Mouse (Mus musculus) left cerebral cortex, adult 8-10 months (tissue): ENCODE results near the gene Atxn7l3. TPM values are rescaled to one million over a fixed set of nuclear protein-coding genes. Genes with fewer than 3 reads are reported as not detected.

ENCODE experiments used
- DNase-seq, 2 experiments: peaks; one replicate each; pipeline ENCODE4 v3.0.0; 2022; ENCODE audit warnings: low spot score in 2 of 2
- total RNA-seq, 4 experiments: library from RNA; stranded (reverse); gene quantifications; 2 replicates each; pipeline ENCODE4 v1.2.4; 2022

Atxn7l3 gene
- total RNA-seq: 100 to 1,000 TPM; 202 to 218 (median 208) TPM

DNA sequence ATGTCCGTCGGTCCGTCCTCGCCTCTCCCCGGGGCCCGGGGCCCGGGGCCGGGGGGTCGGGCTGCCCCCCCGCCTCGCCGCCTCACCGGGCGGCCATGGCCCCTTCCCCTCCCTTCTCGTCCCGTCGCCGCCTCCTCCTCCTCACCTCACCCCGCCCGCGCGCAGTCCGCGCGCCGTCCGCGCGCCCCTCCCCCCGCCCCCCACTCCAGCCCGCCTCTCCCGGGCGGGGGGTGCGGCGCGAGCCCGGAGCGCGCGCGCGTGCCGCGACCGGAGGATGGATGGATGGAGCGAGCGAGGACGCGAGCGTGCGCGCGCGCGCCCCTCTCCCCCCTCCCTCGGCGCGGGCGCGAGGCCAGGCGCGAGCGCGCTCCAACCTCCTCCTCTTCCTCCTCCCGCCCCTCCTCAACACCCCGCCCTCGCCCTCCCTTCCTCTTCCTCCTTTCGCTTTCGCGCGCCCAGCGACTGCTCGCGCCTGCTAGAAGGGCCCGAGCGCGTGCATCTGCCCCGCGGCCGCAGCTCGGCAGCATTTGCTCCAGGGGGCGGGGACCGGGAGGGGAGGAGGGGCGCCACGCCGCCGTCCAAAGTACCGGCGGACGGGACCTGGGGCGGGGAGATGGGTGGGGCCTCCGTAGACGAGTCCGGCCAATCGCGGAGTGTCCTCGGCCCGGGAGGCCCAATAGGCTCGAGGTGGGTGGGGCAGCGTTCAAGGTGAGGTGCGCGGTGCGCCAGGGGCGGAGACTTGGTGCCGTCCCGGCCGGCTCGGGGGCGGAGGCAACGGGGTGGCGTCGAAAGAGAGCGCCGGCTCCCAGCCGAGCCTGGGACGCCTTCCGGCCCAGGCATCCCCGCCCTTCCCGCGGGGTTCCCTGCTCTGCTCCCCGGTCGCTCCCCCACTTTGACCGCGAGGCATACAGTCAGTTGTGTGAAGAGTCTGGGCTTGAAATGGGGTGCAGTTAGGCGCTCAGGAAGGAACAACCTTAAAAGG, at the start of gene Atxn7l3:
Atxn7l3 (minus strand) TSS at position 141 of the 982 bp plus-strand sequence.
- DNase-seq: peak; percentile 85 to 99

DNA sequence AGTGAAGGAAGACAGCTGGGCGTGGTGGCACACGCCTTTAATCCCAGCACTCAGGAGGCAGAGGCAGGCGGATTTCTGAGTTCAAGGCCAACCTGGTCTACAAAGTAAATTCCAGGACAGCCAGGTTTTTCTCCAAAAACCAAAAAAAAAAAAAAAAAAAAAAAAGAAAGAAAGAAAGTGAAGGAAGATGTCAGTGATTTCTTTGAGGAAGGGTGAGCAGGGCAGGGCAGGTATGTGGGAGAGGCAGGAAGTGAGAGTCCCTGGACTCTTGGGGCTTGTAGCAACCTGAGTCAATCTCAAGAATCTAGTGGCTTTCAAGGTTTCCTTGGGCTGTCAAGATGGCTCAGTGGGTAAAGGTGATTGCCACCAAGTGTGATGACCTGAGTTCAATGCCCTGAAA, 48.0 kb upstream of the Atxn7l3 start:
- no peak for DNase-seq

DNA sequence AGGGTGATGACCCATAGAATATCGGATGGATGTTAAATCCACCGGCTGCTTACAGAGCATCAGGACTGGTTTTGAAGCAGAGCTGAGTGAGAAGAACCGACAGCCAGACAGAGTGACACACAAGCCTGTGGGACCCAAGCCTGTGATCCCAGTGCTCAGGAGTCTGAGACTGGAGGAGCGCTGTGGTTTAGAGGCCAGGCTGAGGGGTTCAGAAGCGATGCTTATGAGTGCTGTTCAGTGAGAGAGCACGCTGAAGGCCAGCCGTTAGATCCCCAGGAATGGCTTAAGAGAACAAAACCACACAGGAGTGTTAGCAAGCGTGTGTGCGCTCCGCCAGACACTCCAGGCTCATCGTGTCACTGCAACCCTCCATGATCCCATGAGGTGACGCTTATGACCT, 46.3 kb upstream of the Atxn7l3 start:
- DNase-seq: no peak

DNA sequence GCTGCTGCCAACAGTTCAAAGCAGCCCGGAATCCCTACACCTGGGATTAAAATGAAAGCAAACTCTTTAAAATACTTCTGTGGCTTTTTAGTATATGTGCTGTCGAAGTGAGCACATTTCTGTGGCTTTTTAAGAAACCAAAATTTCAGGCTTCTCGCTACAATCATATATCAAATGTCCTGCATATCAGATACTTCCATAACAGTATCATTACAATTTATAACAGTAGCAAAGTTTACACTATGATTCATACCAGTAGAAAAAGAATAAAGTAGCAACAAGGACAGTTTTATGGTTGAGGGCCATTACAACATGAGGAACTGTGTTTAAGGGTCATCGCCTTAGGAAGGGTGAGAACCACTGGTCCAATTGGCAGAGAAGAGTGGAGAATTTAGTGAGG, 44.7 kb upstream of the Atxn7l3 start:
- DNase-seq: no peak

DNA sequence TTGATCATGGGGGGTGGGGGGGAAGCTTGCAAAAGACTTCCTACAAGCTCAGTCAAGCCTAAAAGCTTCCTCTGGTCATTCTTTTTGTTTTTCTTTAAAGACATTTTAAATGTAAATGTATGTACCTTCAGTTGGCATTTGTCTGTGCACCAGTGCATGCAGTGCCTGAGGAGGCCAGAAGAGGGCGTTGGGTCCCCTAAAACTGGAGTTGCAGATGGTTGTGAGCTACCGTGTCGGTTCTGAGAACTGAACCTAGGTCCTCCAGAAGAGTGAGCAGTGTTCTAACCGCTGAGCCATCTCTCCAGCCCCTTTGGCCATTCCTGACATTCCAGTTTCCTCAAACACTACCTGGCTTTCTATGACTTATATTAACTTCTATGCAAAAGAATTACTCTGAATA, 43.2 kb upstream of the Atxn7l3 start:
- no peak for DNase-seq

DNA sequence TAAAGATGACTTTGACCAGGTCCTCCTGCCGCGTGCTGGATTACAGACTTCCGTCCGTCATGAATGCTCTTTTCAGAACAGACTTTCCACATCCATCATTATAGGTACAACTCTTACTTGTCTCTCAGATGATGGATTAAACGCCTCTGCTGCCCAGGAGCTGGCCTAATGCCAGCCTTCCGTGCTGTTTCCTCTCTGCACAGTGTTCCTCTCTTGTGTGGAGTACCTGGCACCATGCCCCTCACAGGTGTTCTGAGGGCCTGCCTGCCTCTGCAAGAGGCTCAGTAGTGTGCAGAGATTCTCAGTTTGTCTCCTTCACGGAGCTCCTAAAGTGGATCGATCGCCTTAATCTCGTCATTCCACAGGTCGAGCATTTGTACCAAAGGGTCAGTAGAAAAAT, 42.8 kb upstream of the Atxn7l3 start:
- DNase-seq: no peak

DNA sequence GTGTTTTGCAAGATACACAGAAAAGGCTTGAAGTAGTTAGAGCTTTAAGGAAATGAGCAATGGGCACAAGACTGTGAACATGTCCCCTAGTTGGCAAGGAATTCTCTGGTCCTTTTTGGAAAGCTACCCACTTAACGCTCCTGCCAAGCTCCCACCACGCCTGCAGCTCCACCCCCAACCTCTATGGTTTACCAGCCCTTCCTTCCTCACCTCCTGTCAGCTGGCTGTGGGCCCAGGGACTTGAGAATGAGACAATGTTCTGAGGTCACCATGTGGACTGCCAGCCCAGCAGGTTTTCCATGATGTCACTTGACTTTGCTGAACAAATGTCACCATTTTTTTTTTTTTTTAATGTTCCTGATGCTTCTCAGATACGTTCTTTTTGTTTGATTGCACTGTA, 42.1 kb upstream of the Atxn7l3 start:
- peak in 1 of 2 experiments; percentile 64 for DNase-seq

DNA sequence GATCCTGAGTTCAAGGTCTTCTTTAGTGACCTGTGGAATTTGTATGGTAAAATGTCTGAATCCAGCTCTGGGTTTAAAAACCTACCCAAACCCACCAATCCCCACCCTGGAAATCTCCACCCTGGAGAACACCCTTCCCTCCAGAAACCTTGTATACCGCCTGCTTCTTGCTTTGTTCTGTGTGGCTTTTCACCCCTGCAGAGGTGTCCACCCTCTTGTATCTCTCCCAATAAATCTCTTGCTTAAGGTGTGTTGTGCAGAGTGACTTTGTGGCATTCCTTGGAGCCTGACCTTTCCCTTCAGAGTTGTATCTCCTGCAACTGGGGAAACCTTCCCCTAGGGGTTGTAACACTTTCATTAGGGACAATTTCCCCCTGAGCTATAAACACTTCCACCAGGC, 41.5 kb upstream of the Atxn7l3 start:
- DNase-seq: no peak

DNA sequence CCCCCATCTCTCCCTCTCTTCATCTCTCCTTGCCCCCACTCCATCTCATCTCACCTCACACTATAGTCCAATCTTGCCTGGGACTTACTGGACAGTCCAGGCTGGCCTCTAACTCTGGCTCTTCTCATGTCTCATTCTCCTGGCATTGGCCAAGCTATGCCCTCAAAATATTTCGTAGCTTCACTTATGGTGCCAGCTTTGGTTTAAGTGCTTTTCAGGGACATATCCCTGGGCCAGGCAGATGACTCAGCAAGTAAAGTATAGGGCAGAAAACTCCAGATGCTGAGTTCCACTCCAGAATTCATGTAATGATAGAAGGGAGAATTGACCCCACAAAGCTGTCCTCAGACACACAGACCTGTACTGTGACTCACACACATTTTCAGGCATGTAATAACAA, 39.8 kb upstream of the Atxn7l3 start:
- no peak for DNase-seq

DNA sequence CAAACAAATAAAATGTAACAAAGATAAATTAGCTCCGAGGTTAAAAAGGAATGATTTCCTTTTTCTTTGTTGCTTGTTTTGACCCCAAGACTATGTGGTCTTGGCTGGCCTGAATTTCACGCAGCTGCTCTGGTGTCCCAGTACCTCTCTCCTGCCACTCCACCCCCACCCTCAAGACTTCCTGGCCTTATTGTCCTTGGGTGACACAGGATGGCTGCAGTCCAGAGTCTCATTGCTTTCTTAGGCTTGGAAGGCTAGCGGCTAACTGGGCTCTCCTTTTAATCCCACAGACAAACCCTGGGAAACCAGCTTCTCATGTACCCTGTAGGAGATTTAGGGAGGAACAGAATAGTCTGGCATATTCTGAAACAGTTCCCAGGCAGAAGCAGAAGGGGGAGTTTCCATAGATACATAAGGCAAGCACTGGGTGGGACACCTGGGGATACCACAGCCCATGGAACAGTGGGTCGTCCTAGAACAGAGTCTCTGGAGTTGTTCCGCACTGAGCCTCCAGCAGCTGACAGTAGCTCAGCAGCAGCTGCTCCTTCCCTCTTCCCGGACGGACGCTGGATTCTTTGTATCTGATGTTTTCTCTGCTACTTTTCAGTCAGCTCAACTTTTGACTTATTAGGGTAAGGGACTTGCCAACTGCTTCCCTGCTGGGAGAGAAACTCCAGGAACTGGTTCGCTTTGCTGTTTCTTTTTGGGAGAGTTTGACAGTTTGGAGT, 38.7 kb upstream of the Atxn7l3 start:
- DNase-seq: no peak

DNA sequence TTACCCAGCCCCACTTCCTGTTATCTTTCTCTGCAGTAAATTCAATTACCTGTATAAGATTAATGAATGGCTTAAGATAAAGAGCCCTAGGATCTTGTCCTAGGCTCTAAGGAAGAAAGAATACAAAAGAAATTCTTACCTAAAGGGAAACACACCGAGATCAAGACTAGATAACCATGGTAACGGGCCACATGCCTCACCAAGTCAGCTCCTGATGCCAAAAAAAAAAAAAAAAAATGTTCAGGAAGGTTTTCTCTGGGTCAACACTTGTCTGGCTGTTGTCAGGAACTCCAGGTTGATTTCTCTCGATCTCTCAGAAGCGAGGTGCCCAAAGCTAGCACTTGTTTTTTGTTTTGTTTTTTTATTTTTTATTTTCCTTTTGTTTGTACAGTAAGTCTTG, 37.6 kb upstream of the Atxn7l3 start:
- DNase-seq: no peak

DNA sequence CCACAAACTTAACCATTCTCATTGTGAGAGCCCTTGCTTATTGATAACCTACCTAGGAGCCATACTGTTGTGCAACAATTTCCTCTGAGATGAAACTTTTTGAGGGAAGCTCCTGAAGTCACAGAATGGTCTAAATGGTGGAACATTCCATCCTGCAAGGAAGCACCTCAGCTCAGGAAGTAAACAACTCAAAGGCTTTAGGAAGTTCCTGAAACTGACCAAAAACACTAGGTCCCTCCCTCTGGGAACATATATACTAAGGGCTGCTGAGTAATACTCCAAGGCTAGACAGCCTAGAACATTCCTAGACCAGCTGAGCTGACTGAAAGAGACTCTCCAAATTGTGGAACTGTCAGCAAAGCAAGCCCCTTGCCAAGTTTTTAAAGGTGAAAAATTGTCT, 36.6 kb upstream of the Atxn7l3 start:
- DNase-seq: no peak

DNA sequence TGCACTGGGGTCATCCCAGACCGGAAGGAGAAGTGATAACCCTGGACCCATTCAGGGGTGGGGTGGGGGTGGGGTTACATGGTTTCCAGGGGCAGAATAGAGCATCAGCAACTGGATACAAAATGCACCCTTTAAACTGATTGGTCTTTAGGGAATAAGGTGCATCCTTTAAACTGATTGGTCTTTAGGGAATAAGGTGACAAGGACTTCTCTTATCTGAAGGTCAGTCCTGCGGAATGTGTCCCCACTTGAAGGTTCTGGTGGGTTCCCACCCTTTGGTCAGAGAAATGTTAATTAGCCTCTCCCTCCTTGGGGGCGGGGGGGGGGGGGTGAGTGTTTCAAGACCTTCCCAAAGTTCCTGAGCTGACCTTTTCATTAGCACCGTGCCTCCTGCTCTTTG, 35.4 kb upstream of the Atxn7l3 start:
- no peak for DNase-seq

DNA sequence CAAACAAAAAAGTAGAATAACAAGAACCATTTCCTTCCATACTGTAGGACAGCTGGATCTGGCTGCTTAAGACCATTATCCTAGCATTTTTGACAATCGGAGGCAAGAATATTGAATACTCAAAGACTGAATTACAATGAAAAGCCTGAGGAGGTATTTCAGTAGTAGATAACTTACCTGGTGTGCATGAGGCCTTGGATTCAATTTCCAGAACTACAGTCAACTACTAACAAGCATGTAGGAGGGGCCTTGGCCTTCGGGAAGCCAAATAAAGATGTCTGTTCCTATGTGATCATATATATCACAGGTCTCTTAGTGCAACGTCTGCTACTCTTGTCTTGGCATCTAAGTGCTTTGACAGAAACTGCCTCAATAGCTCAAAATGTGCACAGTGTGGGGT, 33.6 kb upstream of the Atxn7l3 start:
- DNase-seq: no peak

DNA sequence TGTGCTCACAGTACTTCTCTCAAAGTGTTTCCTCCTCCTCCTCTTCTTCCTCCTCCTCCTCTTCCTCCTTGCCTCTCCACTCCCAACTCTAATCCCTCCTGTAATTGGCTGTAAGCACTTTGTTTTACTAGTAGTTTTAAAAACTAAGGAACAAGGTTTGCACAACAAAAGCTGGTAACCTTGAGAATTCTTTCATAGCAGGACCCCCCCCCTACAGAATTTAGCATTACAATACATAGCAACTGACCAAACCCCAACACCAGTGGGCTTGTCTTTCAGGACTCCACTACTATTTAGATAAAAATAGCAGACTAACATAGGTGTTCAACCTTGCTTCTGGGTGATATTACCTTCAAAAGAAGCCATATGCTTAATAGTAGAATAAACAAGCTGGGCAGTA, 33.1 kb upstream of the Atxn7l3 start:
- DNase-seq: no peak

DNA sequence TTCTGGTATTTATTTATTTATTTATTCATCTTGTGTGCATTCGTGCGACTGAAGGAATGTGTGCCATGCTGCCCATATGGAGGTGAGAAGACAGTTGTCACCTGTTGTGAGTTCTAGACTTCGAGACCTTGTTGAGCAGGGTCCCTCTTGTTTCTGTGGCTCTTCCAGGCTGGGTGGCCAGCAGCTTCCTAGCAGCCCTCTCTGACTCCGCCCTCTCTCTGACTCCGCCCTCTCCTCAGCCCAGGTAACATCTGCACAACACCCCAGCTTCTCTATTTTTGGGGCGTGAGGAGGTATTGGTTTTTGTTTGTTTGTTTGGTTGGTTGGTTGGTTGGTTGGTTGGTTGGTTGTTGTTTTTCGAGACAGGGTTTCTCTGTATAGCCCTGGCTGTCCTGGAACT, 31.4 kb upstream of the Atxn7l3 start:
- no peak for DNase-seq

DNA sequence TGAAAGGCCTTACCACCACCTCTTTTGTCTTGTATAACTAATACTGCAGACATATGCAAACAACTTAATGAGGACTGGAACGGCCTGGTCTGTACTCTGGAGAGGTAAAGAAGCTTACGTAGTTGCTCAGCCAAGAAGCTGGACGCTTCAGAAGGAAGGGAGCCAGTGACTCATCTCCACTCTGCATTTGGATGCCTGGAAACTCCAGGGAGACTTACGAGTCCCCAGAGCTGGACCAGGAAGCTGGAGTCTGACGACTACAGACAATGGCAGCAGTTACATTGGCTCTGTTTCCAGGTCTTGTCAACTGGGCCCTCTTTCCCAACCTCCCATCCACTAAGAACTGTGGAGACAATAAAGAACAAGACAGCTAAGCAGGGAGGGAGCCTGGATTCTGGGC, 30.8 kb upstream of the Atxn7l3 start:
- DNase-seq: no peak

DNA sequence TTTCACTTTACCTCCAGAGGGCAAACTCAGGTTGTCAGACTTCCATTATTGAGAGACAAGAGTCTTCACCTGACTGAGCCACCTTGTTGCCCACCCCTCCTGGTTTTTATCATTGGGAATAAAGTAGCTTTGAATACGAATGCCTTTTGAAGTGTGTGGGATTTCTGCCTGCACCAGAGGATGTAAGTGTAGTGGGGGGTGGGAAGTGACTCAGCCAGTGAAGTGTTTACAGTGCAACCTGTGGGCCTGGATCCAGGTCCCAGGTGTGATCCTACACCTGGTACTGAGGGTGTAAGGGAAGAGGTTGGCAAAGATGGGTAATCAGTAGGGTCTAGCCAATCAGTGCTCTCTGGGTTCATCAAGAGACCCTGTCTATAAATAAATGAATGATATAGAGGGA, 27.1 kb upstream of the Atxn7l3 start:
- no peak for DNase-seq

DNA sequence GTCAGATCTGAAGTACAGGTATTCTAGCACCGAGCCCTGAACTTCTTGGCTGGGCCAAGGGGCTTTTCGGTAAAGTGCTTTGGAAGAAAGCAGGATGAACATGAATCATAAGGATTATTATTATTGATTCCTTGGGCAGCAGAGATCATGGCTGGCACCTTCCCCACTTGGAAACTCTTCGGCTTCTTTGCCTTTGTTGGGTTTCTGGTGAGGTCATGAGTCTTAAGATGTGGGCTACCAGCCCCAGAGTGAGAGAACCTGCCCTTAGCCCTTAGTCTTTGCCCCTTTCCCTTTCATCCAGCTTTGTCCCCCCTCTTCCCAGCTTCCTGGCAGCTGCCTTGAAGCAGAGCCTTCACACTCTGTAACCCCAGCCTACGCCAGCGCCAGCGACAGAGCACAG, 25.5 kb upstream of the Atxn7l3 start:
- DNase-seq: no peak

DNA sequence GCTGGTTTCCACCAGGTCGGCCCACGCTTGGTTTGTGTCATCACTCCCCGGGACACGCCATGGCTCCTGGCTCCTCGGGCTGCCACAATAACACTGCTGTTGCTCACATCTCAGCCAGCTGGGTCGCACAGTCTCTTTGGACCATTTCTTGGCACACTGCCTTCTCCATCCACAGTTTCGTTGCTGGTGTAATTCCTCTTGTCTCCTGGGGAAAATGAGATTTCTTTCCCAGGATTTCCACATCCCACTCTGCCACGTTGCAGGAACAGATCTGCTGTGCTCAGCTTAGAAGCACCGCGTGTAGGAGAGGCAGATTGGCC, 24.2 kb upstream of the Atxn7l3 start:
- peak; percentile 65 to 79 for DNase-seq

DNA sequence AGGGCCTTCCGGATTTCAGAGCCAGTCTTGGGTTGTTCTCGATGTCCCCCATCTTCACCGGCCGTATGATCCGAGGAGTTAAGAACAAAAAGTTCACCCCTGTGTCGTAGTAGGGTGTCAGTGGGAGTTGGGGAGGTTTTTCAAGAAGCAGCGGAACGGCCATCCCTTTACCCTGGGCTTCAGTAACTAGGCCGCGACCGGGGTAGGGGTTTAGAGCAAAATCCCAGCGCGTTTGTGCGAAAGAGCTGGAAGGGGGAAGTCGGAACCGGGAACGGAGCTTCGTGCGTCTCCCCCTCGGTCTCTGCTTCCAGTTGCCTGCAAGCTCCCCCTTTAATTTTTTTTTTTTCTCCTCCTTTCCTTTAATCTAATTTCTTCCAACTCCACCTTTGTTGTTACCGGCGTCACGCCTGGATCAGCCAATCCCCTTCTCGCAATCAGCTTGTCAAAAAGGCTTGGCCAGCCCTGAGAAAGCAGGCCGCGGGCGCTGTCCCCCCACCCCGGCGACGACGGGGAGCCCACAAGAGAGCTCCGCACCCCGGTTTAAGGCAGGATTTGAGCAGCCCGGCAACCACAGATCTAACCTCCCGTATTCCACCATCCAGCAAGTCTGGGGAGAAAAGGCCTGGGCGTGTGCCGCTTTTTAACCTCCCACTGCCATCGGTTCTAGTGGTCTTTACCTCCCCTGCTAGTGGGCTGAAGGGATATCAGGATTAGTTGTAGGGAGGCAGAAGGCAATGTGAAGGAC, 23.7 kb upstream of the Atxn7l3 start:
- DNase-seq: peak; percentile 85 to 91

DNA sequence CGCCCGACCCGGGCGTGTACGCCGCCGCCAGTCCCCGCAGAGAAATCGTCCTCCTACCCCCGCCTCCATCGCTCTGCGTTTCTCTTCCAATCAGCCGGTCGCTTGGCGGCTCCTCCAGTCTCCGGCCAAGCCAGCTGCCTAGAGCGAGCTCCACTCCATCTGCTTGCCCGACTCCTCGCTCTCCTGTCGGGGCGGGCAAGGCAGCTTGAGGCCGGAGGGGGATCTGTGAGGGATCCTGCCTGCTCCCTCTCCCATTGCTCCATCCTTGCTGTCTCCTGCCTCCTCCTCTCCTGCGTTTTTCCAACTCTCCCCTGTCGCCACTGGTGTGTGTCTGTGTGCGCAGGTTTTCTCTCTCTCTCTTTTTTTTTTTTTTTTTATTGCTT, 23.0 kb upstream of the Atxn7l3 start, which contains the start of gene Ubtf:
Ubtf (minus strand) TSS at position 333 of the 383 bp plus-strand sequence.
- peak; percentile 62 to 81 for DNase-seq
